Mouse (Mus musculus) spleen, embryonic (tissue): ENCODE data around the gene Lrmda.
"Not testable (repeated sequence)": the region's sequence is repeated elsewhere in the genome, so short reads cannot be mapped to it uniquely, and the experiment has no call there.

Experiments
- CTCF ChIA-PET: fragments of 350-600 bp; sonication (Branson Sonifier 250); formaldehyde crosslinking; loops from one replicate; lab custom pipeline; 2022; lab: Charles Lee

The Lrmda gene

DNA sequence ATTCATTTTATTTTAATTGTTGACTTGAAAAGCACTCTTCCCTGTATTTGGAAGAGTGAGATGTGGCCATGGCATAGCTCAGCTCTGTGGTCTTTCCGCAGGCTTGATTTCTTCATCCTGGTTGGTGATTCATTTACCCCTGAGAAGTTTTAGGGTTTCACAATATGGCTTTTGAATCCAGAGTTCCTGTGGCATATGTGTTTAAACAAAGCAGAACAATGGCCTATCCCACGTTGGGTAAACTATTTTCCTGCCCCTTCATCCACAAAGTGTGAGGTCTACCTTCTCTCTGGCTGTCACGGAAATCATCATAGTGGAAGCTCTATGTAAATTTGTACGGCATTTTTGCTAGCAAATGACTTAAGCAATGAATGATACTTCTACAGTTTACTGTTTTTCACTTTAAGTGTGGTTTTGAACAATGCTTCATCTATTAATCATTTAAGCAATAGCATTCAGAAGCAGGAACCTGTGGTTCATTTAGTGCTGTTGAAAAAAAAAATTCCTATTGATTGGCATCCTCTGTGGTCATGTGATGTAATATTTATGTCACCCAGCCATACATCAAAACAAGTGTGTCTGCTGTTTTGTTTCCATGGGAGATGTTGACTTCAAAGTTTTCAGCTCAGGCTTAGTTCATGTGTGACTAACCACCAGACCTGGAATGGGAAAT lies 567.9 kb downstream of the Lrmda start:
- CTCF ChIA-PET: no interaction called here

DNA sequence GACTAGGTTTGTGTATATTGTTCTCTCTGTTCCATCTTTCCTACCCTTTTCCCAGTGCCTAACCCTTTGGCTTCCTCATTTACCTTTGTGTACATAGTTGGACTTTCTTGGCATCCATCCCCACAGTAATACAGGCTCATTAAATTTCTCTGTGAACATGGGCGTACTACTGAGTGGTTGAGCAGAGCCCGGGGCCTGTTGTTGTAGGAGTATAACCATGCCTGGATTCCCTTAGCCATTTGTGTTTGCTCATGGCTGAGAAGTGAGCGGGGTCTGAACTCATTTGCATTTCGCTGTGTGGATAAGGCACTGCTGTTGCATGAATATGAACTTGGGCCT lies 568.4 kb downstream of the Lrmda start:
- CTCF ChIA-PET: no interaction called here

DNA sequence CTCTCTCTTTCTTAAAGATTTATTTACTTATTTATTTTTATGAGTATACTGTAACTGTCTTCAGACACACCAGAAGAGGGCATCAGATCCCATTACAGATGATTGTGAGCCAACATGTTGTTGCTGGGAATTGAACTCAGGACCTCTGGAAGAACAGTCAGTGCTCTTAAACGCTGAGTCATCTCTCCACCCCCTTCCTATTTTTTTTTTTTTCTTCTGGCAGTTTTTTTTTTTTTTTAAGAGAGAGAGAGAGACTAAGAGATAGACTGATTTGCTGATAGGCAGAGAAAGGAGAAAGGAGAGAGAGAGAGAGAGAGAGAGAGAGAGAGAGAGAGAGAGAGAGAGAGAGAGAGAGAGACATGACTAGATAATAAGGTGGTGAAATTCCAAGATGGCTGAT lies 568.9 kb downstream of the Lrmda start:
- CTCF ChIA-PET: not testable (repeated sequence)

DNA sequence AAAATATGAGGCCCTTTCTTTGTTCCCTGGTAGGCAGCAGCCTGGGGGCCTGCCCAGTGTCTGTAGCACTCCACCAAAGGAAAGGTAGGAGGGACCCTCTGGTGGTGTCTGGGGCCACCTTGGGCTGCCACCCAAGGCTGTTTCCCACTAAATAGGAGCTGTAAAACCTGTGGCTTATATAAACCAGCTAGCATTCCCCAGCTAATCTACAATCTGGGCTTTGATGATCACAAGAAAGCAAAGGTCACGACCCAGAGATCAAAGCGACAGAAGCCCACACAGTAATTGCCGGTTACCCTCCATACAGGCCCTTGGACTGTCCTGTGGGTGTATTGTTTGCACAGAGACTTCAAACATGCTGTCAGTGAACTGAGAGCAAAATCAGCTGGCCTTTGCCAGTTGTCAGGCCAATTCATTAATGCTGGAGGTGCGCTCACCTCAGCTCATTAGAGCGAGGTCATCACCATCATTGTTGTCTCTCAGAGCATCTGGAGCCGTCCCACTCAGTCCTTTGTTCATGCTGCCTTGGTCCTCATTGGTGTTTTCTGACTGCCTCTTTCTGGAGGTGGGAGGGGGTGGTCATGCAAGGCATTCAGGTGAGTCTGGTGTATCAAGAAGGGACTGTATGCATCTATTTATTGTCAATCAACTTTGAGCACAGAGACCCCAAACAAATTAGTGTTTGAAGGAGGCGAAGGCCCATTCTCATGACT lies 570.1 kb downstream of the Lrmda start:
- CTCF ChIA-PET: no interaction called here

DNA sequence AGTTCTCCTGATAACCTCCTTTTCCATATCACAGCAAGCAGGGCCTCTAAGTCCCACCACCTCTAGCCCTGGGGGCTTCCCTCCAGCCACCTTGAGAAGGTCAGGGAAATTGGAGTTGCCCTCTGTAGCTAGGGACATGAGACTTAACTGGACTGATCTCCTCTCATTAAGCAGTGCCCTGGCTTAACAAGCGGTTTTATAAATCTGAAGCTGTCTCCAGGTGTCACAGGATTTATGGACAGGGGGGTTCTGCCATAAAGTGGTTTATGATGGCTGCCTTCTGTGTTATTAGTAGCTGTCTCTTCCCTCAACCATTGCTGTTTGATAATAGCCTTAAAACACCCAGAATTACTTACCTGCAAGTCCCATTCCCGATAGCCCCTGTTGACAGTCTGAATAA lies 571.7 kb downstream of the Lrmda start:
- CTCF ChIA-PET: no interaction called here

DNA sequence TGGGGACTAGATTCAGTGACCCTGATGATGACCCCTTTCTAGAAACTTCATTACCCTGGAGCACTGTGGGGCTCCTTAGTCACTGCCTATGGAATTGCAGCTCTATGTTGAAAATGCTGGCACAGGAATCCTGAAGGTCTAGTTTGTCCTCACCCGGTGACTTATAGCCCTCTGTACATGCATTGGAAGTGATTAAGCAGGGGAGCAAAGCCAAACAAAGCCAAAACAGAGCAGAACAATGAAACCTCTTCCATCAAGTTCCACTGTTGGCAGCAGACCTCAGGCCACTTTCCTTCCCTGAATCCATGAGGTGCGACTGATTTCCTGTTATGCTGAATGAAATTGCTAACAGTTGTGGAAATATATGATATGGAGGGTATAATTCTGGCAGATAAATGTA lies 578.0 kb downstream of the Lrmda start:
- CTCF ChIA-PET: no interaction called here

DNA sequence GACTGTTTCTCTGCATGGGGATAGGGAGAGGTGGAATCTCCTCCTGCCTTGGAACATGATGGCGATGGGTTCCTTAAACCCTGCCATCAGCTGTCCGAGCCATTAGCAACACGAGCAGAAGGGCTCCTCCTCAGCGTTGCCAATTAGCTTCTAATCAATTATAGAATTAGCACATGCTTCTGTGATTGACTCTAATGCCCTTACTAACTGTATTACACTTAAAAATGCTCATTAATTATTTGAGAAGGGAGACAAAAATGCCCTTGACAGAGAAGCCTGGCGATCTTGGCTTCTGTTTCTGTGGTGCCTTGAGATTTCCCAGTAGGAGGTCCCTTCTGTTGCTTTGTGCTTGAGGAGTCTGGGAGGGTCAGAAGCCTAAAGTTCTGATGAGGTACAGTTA lies 579.1 kb downstream of the Lrmda start:
- CTCF ChIA-PET: no interaction called here

DNA sequence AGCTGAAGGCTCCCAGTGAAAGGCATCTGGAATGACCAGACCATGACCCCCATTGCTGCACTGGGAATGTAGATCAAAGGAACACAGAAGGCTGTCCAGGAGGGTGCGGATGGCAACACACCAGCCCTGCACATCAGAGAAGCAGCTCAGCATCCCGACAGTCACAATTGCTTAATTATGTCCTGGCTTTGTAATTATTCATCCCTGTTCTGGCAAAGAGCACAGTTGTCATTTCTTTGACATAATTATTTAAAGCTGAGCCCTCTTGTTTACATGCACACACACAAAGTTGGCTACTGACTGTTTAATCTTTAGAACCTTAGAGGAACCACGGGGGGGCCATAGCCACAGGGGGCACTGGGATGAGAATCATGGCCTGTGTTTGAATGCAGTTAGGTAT lies 580.7 kb downstream of the Lrmda start:
- CTCF ChIA-PET: no interaction called here

DNA sequence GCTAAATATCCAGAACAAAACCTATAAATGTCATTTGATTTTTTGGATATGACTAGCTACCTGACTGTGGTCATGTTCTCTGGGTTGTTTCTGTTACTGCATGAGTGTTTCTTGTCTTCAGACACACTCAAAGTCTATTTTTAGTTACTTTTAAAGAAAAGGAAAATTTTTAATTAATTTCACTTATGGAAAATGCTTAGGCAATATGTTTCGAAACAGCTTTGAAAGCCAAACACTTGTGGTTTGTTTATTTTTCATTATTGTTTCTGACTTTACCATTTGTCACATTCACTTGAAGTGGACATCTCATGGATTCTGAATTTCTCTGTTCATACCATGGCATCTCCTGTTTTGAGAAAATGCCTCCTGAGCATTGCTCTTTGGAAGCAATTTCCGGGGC lies 582.8 kb downstream of the Lrmda start:
- CTCF ChIA-PET: no interaction called here

DNA sequence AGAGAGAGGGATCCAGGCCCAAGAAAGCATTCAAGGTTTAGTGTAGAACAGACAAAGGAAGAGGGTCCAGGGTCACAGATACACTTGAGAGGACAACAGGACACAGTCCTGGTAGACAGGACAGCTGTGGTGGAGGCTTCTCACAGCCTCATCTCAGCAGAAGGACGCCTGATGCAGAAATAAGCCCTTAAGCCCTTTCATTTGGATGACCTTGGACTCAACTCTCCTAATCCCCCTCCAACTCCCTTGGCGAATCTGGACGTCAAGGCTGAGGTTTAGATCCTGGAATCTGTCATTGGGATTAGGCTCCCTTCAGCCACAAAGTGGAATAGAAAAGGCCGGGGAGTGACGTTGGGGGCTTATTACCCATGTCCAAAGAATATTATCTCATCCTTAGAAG lies 589.1 kb downstream of the Lrmda start:
- CTCF ChIA-PET: no interaction called here

DNA sequence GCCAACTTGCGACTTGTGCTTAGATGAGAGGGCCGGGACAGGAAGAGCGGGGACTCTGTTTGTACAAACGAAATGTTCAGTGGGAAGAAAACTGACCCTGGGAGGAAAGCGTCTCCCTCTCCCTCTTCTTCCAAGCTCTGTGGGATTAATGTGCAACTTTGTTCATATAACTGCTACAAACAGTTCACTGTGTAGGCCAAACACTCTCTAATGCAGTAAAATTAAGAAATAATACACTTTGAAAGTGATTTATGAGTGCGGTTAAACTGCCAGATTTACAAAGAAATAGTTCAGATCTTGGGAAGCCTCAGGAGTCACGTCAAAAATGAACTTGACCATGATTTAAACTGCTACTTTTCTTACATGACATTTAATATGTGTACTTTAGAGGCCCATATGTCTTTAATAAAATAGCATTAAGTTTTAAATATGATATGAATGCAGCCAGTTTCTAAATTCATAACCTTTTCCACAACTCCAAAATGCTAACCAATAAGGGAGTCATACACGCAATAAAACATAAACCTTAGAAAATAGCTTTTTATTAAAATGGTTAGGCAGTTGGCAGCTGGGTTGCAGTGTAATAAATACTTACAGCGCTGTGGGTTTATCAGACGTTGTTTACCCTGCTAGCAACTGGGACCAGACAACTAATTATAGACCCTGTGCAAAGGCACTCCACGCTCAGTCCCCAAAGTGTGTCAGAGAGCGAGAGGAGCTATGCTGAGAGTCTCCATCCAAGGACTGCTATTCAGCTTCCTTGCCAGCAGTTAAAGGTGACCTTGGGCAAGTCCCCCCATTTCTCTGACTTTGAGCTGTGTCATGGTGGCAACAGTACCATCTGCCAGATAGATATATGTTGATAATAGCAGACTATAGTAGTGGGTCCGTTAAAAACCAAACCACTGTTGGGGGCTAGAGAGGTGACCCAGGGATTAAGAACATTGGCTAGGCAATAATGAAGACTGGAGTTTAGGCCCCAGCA lies 590.0 kb downstream of the Lrmda start:
- CTCF ChIA-PET: no interaction called here

DNA sequence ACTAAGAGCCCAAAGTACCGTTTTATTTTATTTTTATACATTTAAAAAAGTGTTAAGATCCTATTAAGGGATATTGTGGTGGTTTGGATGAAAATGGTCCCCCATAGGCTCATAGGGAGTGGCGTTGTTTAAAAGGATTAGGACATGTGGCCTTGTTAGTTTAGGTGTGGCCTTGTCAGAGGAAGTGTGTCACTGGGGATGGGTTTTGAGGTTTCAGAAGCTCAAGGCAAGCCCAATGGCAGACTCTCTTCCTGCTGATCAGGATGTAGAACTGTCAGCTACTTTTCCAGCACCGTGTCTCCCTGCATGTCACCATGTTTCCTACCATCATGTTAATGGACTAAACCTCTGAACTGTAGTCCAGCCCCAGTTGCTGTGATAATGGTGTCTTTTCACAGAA lies 591.5 kb downstream of the Lrmda start:
- CTCF ChIA-PET: no interaction called here

DNA sequence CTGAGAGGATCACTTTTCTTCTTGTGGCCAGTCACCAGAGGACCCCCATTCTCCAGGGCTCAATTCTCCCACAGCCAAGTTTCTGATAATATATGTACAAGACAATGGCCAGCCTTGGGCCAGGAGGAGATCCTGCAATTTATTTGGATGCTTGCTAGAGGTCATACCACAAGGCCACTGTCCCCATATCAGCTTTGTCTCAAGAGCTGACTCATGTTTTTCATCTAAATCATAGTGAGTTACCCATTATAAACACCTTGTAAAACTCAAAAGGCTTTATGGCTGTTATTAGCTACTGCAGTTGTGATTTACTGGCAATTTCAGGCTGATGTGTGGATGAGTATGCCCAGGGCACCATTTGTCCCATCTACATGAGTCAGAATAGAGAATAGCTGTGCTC lies 600.7 kb downstream of the Lrmda start:
- CTCF ChIA-PET: no interaction called here

DNA sequence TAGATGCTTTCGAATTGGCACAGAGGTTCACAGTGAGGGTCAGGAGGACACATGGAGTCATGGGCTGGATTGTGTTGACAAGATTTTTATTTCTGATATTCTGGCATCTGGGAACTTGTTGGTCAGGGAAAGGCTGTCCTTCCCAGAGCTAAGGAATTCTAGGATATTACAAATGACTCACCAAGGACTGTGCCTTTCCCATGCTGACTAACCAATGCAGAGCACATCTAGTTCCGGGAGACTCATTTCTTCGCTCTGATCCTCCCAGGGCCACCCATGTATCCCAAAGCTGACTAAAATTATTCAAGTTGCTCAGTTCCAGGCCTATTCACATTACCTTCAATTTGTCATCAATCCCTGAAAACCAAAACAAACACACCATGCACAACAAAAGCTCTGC lies 602.4 kb downstream of the Lrmda start:
- CTCF ChIA-PET: no interaction called here

DNA sequence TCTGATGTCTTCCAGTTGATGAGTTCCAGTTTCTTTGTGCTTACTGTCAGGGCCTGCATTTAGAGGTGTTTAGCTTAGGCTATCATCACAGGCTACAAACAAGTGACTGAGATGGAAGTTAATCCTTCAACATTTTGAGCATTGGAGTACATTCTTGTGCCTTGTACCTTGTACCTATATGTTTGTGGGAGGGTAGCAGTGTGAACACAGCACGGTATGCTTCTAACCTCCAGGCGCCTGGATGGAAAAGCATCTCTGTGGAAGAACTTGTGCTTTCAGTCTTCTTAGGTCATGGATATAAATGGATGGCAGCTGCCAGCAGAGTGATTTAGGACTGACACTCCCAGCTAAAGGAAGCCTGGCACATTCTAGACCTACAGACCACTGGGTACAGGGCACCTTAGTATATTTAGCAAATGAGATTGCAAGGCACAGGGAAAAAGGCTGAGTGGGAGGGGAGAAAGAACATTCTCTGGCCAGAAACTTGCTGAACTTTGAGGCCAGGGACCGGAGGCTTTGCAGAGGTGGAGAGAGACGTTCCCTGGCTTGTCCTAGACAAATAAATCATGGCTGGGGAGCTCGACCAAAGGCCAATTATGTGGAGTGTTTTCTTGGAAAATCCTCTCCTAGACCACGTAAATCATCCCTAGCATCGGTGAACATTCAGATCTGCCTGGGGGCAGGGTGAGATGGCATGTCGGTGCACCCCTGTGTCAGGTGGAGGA lies 607.8 kb downstream of the Lrmda start:
- CTCF ChIA-PET: no interaction called here

DNA sequence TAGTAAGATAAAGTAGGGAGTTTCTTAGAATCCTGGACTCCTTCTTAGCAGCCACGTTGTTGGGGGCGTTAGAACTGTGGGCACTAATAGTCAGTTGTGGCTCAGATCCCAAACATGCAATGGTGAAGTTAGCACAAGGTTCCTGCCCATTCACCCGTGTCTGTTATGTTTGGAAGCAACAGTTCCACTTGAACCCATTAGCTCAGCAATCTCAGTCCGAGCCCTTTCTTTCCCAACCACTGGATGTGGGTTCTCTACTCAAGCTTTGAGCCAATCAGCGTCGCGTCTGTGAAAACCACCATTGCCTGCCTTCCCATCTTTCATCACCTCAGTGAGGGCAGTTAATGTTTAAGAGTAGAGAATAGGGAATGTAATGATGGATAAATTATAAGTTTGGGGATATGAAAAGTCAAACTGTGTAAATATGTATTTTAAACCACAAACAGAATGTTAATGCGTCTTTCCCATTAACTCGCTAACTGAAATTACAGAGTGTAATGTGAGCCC lies 610.9 kb downstream of the Lrmda start:
- CTCF ChIA-PET: no interaction called here

DNA sequence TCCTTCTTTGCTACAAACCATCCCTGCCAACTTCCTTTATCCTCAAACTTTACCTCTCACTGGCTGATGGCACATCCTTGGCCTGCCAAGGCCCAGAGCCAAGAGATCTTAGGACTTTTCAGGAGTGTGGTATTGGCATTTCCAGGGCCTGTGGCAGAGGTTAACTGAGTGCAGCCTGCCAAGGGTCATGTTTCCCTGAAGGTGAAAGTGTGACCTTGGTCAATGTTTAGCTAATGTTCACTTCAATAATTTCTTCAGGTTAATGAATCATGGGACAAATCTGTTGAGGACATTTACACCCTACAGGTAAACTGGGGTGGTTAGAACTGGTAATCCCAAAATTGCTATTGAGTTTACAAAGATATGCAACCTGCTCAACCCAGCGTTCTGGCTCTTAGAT lies 614.1 kb downstream of the Lrmda start:
- CTCF ChIA-PET: no interaction called here

DNA sequence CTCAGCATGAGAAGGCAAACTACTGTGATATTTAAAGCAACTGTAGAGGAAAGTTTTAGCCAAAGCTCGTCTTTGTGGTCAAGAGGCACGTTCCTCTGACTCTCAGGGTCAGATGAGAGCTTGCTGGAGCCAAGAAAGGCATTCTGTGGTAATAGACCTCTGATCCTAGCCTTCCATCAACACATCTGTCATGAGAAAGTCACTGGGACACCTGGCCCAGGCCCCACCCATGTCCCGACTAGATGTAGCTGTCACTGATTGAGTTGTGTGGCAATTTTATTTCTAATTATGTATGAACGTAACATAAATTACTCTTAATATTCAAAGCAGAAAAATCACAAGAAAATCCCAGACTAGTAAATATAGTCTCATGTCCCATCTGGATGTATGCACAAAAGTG lies 624.0 kb downstream of the Lrmda start:
- CTCF ChIA-PET: no interaction called here

DNA sequence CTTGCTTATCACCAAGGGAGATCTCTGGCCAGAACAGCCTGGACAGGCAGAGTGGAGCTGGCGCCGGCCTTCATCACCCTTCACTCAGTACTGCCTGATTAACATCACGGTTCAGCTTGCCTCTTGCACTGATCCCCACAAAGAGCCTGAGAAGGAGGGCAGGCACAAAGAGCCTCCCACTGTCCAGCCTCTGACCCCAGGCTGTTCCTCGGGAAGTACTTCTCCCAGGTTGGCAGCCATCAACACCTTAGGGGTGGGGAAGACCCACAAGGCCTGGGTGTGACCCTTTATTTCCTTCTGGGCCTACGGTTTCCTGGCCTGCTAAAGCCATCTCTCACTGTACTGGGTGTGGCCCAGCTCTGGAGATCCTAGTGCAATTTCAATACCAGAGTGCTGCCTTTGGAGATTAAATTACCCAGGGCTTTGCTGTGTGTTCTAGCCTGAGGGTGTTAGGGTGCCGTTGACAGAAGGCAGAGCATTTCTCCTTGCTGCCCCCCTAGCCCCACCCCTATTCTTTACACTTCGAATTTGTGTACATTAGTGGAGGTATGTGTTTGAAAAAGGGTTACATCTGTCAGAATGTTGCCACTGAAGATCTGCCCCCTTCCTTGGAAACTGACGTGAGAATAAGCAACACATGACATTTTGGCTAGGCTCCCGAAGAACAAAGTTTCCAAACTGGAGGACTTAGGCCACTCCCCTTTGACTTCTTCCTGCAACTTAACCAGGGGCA lies 628.5 kb downstream of the Lrmda start:
- CTCF ChIA-PET: no interaction called here

DNA sequence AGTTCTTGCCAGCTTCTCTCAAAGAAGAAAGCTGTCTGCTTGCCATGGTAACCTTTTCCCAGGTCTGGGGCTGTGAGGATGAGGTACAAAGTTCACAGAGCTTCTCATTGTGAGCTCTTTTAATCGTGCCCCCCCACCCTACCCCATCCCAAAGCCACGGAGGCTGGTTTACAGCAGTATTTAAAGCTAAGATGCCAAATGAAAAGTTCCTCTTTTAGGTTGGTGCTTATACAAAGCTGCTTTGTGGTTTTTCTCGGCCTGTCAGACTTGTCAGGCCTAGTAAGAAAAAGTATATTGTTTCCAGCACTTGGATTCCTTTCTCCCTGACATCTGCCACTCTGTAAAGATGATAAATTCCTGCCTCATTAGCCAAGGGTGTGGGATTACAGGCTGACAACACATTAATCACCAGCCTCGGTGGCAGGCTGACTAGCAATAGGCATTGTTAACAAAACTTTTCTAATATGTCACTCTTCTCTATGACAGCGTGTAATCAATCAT lies 629.9 kb downstream of the Lrmda start:
- CTCF ChIA-PET: interaction anchor here (0.8 kb wide), 1 partner anchor 37 kb away, joined by 3 read pairs; no protein-coding TSS in a partner anchor
